Mouse (Mus musculus) ovary, postnatal 14 days (tissue): ENCODE results near the gene Glmp.
"Not testable (repeated sequence)": the region's sequence is repeated elsewhere in the genome, so short reads cannot be mapped to it uniquely, and the experiment has no call there.

Source experiments
- DNase-seq: peaks from one replicate; pipeline ENCODE4 v3.0.0; 2022; ENCODE audit warnings: low spot score

The Glmp gene

GRCm38 (mm10) chr3:88324951-88325405 lies at the start of gene Glmp:
Glmp (plus strand) TSS chr3:88325023.
- DNase-seq = peak; percentile 51

- DNase-seq = no peak
These were observed 48.7 kb upstream of the Glmp start for GRCm38 (mm10) chr3:88276121-88276520.

DNA sequence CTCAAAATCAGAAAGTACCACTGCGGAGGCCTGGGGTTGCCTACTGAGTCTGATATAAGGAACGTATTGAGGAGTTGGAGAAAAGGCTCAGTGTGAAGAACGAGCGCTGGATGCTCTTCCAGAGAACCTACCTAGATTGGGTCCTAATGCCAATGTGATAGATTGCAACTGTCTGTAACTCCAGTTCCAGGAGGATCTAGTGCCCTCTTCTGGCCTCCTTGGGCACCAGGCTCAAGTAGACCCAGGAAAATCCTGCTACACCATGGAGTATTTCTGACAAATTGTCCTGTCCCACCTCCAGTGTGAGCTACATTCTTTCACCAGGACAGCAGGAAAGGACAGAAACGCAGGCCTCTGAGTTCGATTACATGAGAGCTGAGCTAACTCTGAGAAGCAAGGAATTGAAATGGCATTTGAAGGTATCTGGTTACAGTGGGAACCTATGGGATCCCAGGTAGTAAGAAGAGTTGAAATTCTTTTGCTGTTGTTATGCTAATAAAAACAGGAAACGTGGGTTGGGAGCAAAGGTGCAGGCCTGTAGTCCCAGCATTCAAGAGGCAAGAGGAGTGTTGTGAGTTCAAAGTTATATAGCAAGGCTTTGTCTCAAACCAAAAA lies 48.2 kb upstream of the Glmp start:
- no peak for DNase-seq

GRCm38 (mm10) chr3:88280035-88280434 lies 44.8 kb upstream of the Glmp start:
- no peak for DNase-seq

DNA sequence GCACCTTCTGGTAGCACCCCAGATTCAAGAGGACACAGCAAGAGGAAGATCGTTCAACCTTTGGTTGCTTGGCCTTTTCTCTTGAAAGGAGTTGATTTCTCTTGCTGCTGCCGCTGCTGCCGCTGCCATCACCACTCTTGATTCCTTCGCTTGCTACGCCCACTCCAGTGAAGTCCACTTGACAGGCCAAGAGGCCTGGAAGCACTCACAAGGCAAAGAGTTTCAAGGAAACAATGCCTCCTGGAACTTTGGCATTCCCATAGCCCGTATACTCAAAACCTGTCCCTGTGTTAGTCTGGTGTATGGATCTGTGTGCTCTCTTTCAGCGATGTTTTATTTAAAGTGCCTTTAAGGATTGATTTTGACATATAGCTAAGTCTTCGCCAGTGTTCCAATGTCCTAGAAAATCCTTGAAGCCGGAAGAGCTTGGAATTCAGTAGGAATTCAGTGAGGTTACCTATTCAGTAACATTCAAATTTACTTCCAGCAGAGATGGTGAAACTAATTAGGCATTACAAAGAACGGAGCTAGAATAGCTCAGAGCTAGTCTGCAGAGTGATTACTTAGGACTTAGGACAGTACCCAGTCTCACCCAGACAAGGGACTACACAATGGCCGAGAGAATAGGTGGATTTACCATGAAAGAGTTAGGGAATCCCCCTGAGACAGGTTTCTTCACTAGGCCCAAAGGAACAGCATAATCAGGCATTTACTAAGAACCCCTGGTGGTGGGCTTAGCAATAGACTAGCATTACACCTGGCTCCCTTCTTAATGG lies 43.5 kb upstream of the Glmp start:
- not testable (repeated sequence) for DNase-seq

GRCm38 (mm10) chr3:88284815-88285564 lies 39.8 kb upstream of the Glmp start:
- DNase-seq = not testable (repeated sequence)

DNA sequence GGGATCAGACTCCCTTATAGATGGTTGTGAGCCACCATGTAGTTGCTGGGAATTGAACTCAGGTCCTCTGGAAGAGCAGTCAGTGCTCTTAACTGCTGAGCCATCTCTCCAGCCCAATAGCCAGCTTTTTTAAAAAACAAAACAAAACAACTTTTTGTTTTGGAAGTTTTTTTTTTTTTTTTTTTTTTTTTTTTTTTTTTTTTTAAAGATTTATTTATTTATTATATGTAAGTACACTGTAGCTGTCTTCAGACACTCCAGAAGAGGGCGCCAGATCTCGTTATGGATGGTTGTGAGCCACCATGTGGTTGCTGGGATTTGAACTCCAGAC lies 39.3 kb upstream of the Glmp start:
- not testable (repeated sequence) for DNase-seq

GRCm38 (mm10) chr3:88287110-88287509 lies 37.7 kb upstream of the Glmp start, which contains the start of gene Gm38392:
Gm38392 (minus strand) TSS chr3:88287210.
- no peak for DNase-seq

DNA sequence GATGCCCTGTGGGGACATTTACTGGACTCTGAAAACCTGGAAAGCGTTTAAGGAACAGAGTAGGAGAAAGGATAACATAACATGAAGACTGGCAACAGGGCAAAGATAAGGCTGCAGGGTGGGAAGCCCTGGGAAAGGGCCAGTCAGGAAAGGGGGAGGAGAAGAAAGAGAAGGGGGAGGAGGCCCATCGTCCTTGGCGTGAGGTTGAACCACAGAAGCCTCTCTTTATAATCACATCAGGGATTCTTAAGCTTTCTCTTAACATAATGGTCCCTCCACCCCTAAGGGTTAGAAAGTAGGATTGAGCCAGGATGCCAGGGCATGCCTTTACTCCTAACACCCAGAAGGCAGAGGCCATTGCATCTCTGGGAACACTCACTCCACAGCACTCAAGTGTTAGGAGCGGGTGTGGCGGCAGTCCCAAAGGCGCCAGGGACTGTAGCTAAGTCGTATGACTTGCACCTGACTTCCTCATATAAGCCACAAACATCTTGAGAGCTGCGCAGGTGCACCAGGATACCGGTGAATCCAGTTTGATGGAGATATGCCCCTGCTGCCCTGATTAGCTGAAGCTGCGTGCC lies 36.6 kb upstream of the Glmp start:
- DNase-seq = not testable (repeated sequence)

- no peak for DNase-seq
These were observed 32.9 kb upstream of the Glmp start for GRCm38 (mm10) chr3:88291970-88292369.

DNA sequence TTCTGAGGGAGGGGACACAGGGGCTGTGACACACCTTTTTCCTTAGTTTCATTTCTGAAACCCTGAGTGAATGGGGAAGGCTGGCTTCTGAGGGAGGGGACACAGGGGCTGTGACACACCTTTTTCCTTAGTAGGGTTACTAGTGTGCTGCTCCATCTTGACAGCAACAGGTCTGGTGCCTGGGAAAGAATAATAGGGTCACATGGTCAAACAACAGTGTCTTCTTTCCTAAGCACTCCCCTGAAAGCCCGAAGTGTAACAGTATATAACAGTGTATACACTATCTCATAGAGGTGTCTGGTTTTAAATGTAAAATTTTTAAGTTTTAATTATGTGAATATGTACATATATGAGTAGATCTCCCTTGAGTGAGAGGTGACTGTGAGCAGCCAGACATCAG lies 29.6 kb upstream of the Glmp start:
- not testable (repeated sequence) for DNase-seq

DNA sequence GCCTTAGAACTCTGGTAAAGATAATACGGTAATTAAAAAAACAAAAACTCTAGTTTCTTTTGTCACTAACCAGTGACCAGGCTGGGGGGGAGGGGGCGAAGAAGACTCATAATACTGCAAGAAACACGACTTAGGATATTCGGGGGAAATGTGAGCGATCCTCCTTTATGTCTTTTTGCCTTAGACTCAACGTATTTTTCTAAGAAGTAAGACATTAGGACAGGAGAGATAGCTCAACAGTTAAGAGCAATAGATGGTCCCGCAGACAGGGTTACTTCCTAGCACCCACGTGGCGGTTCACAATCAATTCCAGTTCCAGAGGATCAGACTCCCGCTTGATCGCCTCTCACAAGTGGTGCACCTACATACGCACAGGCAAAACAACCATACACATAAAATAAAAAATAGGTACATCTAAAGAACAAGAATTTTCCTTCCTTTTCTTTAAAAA lies 28.7 kb upstream of the Glmp start:
- DNase-seq = no peak

DNA sequence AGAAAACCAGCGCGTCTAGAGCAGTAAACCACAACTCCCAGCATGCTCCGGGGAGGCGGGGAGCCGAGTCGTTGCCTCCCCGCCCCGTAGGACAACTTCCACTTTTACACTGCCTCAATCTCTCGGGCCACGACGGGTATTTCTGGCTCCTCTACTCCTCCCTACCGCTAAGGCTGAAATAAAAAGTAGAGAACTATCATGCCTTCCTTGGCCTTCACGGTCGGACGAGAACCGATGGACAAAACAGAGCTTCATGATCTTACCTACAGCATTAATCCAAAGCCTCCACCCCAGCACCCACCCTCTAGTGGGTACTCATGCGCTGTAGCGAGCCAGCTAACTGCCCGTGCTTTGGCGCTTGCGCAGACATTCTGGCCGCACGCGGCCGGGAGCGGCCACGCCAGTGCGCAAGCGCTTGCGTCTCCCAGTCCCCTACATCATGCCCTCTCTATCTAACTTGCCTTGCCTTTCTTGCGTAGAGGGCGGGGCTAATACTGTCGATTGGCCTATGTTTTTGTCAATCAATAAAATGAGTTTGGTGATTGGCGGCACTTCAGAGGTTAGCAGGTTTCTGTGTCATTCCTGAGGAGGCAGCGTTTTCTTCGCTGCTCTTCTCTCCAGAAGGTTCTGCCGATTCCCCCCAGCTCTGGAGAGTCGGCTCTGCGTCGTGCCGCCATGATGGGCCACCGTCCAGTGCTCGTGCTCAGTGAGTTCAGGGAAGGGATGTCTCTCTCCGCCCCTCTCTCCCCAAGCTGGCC lies 28.1 kb upstream of the Glmp start, which contains the start of the genes Tsacc and Cct3:
Gene Tsacc (minus strand): TSS at position 439 of the 758 bp plus-strand sequence.
Gene Cct3 (plus strand): TSS at position 556 of the 758 bp plus-strand sequence.
- DNase-seq = peak; percentile 92

DNA sequence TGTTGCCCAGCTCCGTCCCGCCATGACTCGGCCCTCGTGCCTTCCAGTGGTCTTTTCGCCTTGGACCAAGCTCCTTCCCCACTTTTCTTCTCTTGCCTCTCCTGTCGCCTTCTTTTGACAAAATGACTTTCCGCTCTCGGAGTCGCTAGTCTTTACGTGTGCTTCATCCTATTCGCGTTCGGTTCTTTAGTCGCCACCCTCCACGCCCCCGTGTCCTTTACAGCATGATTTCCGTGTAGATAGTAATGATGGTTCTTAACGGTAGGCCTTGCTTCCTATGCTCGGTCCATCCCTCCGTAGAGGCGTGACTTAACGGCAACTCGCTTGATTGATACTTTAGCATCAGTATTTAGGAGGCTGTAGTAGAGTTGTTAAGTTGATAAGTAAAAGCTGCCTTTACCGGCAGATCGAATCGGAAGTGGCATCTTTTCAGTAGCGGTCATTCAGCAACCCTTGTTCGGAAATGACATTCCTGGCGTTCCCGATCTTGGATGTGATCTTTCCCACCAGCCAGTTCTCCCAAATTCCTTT lies 27.4 kb upstream of the Glmp start:
- DNase-seq = no peak

DNA sequence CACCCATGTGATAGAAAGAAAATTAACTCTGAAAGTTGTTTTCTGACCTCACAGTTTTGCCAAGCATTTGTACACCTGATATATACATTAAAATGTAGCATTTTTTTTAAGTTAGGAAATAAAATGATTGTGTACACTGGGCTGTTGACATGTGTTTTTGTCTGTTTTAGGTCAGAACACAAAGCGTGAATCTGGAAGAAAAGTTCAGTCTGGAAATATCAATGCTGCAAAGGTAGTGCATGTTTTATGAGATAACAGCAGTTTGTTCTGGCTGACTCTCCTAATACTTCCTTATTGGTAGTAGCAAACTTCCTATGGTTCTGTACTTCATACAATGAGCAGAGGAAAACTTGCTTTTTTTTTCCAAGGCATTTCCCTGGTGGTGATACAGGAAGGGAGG lies 25.7 kb upstream of the Glmp start:
- DNase-seq = no peak

GRCm38 (mm10) chr3:88328956-88329355 lies 4.1 kb downstream of the Glmp start:
- DNase-seq = no peak

GRCm38 (mm10) chr3:88331282-88331681 lies 6.5 kb downstream of the Glmp start:
- DNase-seq = no peak

DNA sequence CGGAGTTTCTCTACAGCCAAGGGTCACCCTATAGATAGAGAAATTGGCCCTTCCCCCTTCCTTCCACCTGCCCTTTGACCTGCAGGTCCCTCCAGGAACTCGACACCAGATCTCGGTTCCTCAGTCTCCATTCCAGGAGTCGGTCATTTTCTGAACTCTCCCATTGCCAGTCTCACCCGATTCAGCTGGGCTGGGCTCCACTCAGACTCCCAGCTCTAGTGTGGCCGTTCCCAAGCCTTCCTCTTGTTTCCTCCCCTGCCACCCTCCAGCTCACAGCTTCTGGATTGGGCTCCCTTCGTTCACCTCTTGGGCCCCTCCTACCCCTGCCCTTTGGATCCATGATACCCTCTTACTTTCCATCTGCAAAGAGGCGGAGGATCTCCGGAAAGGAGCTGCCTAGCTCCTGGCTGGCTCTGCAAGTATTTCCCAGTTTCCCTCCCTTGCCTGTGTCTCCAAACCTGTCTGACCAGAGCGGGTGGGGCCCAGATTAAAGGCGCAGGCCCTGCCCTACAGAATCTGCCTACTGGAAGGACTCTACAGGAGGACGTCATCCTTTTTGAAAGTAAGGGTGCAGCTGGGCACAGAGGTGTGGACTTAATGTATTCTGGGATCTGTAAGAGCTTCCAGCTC lies 9.3 kb downstream of the Glmp start:
- no peak for DNase-seq

DNA sequence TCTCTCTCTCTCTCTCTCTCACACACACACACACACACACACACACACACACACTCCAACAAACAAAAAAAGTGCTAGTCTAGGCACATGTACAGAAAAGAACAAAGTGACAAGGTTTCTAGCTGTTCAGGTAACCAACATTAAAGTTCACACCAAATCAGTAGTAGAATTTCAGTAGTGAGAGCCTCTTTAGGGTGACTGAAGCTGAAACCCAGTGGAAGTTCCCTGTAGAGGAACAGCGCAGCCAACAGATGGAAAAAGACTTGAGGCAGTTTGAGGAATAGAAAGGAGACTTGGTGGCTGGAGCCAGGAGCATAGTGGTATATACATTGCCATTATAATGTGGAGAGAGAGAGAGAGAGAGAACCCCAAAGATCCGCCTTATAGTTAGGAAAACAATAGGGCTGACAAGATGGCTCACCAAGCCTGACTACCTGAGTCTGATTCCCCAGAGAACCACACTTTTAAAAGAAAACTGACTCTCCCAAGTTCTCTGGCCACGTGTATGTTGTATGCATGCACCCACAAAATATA lies 10.1 kb downstream of the Glmp start:
- DNase-seq = no peak

GRCm38 (mm10) chr3:88335436-88336053 lies 10.7 kb downstream of the Glmp start:
- no peak for DNase-seq
